Mouse (Mus musculus) liver, postnatal 0 days (tissue): Measurements from ENCODE around the gene Gxylt1.

Source experiments
- CTCF ChIP-seq: sonication (generic); IDR thresholded peaks from 2 replicates; pipeline ENCODE4 v1.5.1; 2016; ENCODE audit warnings: antibody characterized with exemption, low read depth
- EP300 ChIP-seq: IDR thresholded peaks from 2 replicates; pipeline ENCODE4 v1.6.1; 2016; ENCODE audit warnings: antibody characterized with exemption, low read depth, mild to moderate bottlenecking

DNA sequence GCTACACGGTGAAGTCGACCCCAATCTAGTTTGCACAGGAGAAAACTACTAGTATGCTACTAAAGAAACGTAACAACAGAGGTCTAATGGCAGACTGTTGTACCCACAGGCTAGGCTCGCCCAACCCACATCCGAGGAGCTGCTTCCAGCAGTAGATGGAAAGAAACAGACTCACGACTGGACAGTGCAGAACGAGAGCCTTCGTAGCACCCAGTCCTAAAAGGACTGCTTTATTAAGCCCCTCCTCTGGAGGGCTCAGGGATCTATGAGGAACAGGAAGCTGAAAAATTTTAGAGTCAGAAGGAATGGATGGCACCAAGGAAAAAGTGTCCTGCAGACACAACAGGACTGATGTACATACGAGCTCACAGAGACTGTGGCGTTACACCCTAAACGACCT, 19.5 kb upstream of the Gxylt1 start:
- TF ChIP-seq CTCF (no peak), EP300 (no peak)
